Mouse (Mus musculus) liver, postnatal 0 days (tissue): ENCODE results near the gene Ndufb10.
A peak's percentile ranks its signal among the peaks of the same experiment; 100 is the strongest.

Source experiments
- CTCF ChIP-seq: sonication (generic); IDR thresholded peaks from 2 replicates; pipeline ENCODE4 v1.5.1; 2016; ENCODE audit warnings: antibody characterized with exemption, low read depth
- EP300 ChIP-seq: IDR thresholded peaks from 2 replicates; pipeline ENCODE4 v1.6.1; 2016; ENCODE audit warnings: antibody characterized with exemption, low read depth, mild to moderate bottlenecking

DNA sequence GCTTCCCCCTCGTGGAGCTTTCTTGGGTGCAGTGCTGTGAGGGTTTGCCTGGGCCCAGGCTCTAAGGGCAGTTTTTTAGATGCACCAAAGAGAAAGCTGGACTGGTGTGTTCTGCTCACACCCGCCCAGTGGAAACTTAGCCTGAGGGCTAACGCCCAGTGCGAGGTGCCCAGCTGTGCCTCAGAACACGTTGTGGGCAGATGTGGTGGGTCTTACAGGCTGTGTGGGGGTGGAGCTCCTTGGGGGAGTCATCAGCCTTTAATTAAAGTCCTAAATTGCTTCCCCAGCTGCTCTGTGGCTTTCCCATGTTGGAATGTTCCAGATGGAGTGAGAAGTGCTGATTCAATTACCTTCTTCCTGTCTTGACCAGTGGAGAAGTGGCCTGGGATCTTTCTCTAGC lies 36.8 kb upstream of the Ndufb10 start:
- TF ChIP-seq CTCF: 0 out of 2 replicates have a peak, but pooled peaks have one; percentile 6
- TF ChIP-seq EP300: no peak
